Mouse (Mus musculus) layer of hippocampus, adult 8-10 months (tissue): ENCODE results near the gene Anks3. TPM values are rescaled to one million over a fixed set of nuclear protein-coding genes. Genes with fewer than 3 reads are reported as not detected.

Experiments used
- DNase-seq, 2 experiments: peaks; one replicate each; pipeline ENCODE4 v3.0.0; 2022; ENCODE audit warnings: low spot score in 2 of 2
- total RNA-seq, 4 experiments: library from RNA; stranded (reverse); gene quantifications; 2 replicates each; pipeline ENCODE4 v1.2.4; 2022

Anks3 gene
- total RNA-seq, 4 experiments from 2014 or later, result 67.3 to 90.8 (median 81.5) TPM

- DNase-seq, result no peak
These were observed 66.8 kb downstream of the Anks3 start for GRCm38 (mm10) chr16:4897146-4897730.

GRCm38 (mm10) chr16:4896249-4897027, 67.6 kb downstream of the Anks3 start:
- no peak for DNase-seq

GRCm38 (mm10) chr16:4894201-4894908, 69.7 kb downstream of the Anks3 start:
- DNase-seq, result no peak

- no peak for DNase-seq
These were observed 71.8 kb downstream of the Anks3 start for GRCm38 (mm10) chr16:4892171-4892570.

Other genes with a start within 250 kb of the Anks3 start
- 10 to 100 TPM; 14.3 to 19.6 (median 16.7) TPM for gene Nmral1, start 244.8 kb downstream of the Anks3 start, total RNA-seq
- 100 to 1,000 TPM in 1 of 4 experiments, 10 to 100 TPM in 3; 94.3 to 102 (median 99.2) TPM for gene Hmox2, start 237.8 kb downstream of the Anks3 start, total RNA-seq
- gene Cdip1, start 173.9 kb downstream of the Anks3 start, total RNA-seq, result 100 to 1,000 TPM; 214 to 244 (median 233) TPM
- not detected for gene 4930562C15Rik, start 128.8 kb downstream of the Anks3 start, total RNA-seq
- gene Ubald1, start 83.9 kb downstream of the Anks3 start, total RNA-seq, result 10 to 100 TPM; 76.3 to 89.8 (median 82.7) TPM
- gene Mgrn1, start 78.0 kb downstream of the Anks3 start, total RNA-seq, result 100 to 1,000 TPM; 204 to 222 (median 214) TPM
- 10 to 100 TPM; 75.3 to 81.3 (median 78.2) TPM for gene Nudt16l1, start 25.4 kb downstream of the Anks3 start, total RNA-seq
- gene Sept12, start 33.6 kb upstream of the Anks3 start, total RNA-seq, result not detected
- gene Smim22, start 43.1 kb upstream of the Anks3 start, total RNA-seq, result not detected
- 100 to 1,000 TPM; 282 to 333 (median 307) TPM for gene Rogdi, start 49.3 kb upstream of the Anks3 start, total RNA-seq
- 100 to 1,000 TPM; 134 to 153 (median 147) TPM for gene Glyr1, start 85.7 kb upstream of the Anks3 start, total RNA-seq
- gene Ubn1, start 85.9 kb upstream of the Anks3 start, total RNA-seq, result 10 to 100 TPM; 41.1 to 47.2 (median 44.8) TPM
- gene Ppl, start 168.2 kb upstream of the Anks3 start, total RNA-seq, result 1 to 10 TPM; 3.9 to 6.4 (median 5.0) TPM
- gene Sec14l5, start 182.9 kb upstream of the Anks3 start, total RNA-seq, result 10 to 100 TPM in 2 of 4 experiments, 1 to 10 TPM in 2; 8.3 to 11.1 (median 9.7) TPM
- gene Nagpa, start 239.8 kb upstream of the Anks3 start, total RNA-seq, result 10 to 100 TPM; 11.1 to 18.8 (median 14.8) TPM